Mouse (Mus musculus) kidney, adult 10 weeks (tissue): Measurements from ENCODE around the gene Elk4. TPM values are rescaled to one million over a fixed set of nuclear protein-coding genes. Genes with fewer than 3 reads are reported as not detected.

Experiments
- polyA plus RNA-seq: library from polyadenylated mRNA; stranded (reverse); fragments of 350-450 nt; fragmentation: Illumina TruSeq; extraction: RNeasy Lipid Tissue Mini Kit (QIAGEN cat#74804); gene quantifications from one replicate; pipeline ENCODE4 v1.2.3, GENCODE M21; 2014; ENCODE audit warnings: low read depth, low replicate concordance

The Elk4 gene
- 26.0 TPM for polyA plus RNA-seq

GRCm38 (mm10) chr1:132007282-132007815 is at the start of gene Elk4:
Elk4 (plus strand) TSS chr1:132007607.

GRCm38 (mm10) chr1:131962606-131963084 is 44.8 kb upstream of the Elk4 start, which contains the start of gene Slc45a3:
Slc45a3 (plus strand) TSS chr1:131962967.

DNA sequence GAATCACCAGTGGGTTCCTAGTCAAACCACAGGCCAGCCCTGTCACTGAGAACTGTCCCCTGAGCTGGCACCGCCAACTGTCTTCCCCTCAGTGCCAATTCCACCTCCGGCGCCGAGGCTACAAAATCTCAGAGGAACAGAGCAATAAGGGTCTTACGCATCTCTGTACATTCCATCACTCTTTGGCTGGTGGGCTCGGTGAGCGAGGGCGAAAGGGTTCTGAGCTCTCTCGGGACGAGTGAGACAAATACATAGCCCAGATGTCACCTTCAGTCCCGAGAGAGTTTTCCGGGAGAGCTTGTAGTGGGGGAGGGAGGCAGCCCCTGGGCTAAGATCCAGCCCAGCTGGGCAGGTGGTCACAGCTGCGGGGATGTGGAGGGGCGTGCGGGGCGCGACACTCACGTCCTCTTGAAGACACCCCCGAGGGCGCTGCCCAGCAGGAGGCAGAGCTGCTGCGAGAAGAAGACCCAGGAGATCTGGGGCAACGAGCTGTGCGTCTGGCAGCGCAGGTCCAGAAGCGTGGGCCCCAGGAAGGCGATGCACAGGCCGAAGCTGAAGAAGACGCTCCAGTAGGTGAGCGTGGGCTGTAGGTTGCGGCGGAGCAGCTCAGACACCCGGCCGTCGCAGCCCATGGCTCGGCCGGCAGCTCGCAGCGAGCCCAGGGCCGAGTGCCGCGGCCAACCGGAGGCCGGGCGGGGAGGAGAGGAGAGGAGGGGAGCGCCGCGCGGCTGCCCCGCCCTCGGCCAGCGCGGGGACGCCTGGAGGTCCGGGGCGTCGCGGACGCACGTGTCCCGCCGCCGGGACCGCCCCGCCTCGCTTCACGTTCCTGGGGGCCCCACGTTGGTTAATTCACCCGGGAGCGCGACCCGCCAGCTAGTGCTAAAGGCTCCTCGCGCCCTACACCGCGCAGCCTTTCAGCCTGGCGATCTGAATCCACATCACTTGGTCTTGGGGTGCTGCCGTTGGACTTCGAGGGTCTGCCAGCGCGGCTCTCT is 60.2 kb downstream of the Elk4 start, which contains the start of gene Mfsd4a:
Mfsd4a (minus strand) TSS at position 802 of the 995 bp plus-strand sequence.

Other genes starting within 250 kb of the Elk4 start
- 22.5 TPM for gene Pm20d1, start 210.2 kb upstream of the Elk4 start, polyA plus RNA-seq
- 5.9 TPM for gene Slc41a1, start 180.1 kb upstream of the Elk4 start, polyA plus RNA-seq
- gene Rab29, start 140.4 kb upstream of the Elk4 start, polyA plus RNA-seq: 7.1 TPM
- 89.1 TPM for gene Nucks1, start 97.1 kb upstream of the Elk4 start, polyA plus RNA-seq
- gene Slc45a3, start 44.6 kb upstream of the Elk4 start, polyA plus RNA-seq: 5.8 TPM
- gene Mfsd4a, start 60.5 kb downstream of the Elk4 start, polyA plus RNA-seq: 88.5 TPM
- gene Cdk18, start 132.1 kb downstream of the Elk4 start, polyA plus RNA-seq: 1.9 TPM
- gene Lemd1, start 183.8 kb downstream of the Elk4 start, polyA plus RNA-seq: not detected
- gene AC124108.1, start 183.8 kb downstream of the Elk4 start, polyA plus RNA-seq: not detected
- not detected for gene Gm10188, start 222.2 kb downstream of the Elk4 start, polyA plus RNA-seq